Mouse (Mus musculus) heart, embryonic 11.5 days (tissue): ENCODE results near the gene Arhgef28. TPM values are rescaled to one million over a fixed set of nuclear protein-coding genes. Genes with fewer than 3 reads are reported as not detected.

Experiments used
- ATAC-seq: fragments of 200-750 bp; cut with Nextera tagmentation; replicated peaks from 2 replicates; pipeline ENCODE4 v1.8.0; 2017; ENCODE audit warnings: moderate library complexity; ENCODE audit not compliant: insufficient number of reproducible peaks, low FRiP score, low TSS enrichment
- H3K27ac ChIP-seq: fragments of 300-500 bp; sonication (generic); 2 replicates; pipeline ENCODE4 v1.5.1; 2014; ENCODE audit warnings: mild to moderate bottlenecking, low read depth, low read length
- H3K27me3 ChIP-seq: fragments of 300-500 bp; sonication (generic); 2 replicates; pipeline ENCODE4 v1.6.1; 2014; ENCODE audit warnings: mild to moderate bottlenecking, low read length, mixed read lengths; ENCODE audit not compliant: control insufficient read depth, insufficient read depth
- H3K36me3 ChIP-seq: fragments of 300-500 bp; sonication (generic); 2 replicates; pipeline ENCODE4 v1.6.1; 2014; ENCODE audit warnings: mild to moderate bottlenecking, low read length, moderate library complexity, mixed read lengths; ENCODE audit not compliant: control insufficient read depth, insufficient read depth
- H3K4me1 ChIP-seq: fragments of 300-500 bp; sonication (generic); 2 replicates; pipeline ENCODE4 v1.6.1; 2014; ENCODE audit warnings: low read length; ENCODE audit not compliant: control insufficient read depth, insufficient read depth
- H3K4me2 ChIP-seq: fragments of 300-500 bp; sonication (generic); 2 replicates; pipeline ENCODE4 v1.6.1; 2014; ENCODE audit warnings: mild to moderate bottlenecking, moderate library complexity
- H3K4me3 ChIP-seq: fragments of 300-500 bp; sonication (generic); 2 replicates; pipeline ENCODE4 v1.5.1; 2014; ENCODE audit warnings: low read depth, low read length
- H3K9ac ChIP-seq: fragments of 300-500 bp; sonication (generic); 2 replicates; pipeline ENCODE4 v1.6.1; 2014; ENCODE audit warnings: mild to moderate bottlenecking, low read depth, low read length, moderate library complexity
- H3K9me3 ChIP-seq: fragments of 300-500 bp; sonication (generic); replicated peaks from 2 replicates; pipeline ENCODE4 v1.6.1; 2016; ENCODE audit warnings: low read length; ENCODE audit not compliant: control insufficient read depth
- WGBS: fragments of 180-500 bp; shearing (Covaris S2); extraction: QIAGEN DNeasy Blood & Tissue Kit; methylation state at CpG from one replicate; pipeline ENCODE4 v1.1.7; 2014; ENCODE audit not compliant: insufficient replicate concordance; 5-methylcytosine and 5-hydroxymethylcytosine counted together
- polyA plus RNA-seq: library from polyadenylated mRNA; unstranded; fragments of >200 nt; fragmentation: Nextera tagmentation; extraction: Ambion mirVana; gene quantifications from 2 replicates; pipeline ENCODE4 v1.2.1, GENCODE M21; 2014

Gene Arhgef28
- polyA plus RNA-seq, 1 experiment from 2014 or later, result 11.0 TPM

DNA sequence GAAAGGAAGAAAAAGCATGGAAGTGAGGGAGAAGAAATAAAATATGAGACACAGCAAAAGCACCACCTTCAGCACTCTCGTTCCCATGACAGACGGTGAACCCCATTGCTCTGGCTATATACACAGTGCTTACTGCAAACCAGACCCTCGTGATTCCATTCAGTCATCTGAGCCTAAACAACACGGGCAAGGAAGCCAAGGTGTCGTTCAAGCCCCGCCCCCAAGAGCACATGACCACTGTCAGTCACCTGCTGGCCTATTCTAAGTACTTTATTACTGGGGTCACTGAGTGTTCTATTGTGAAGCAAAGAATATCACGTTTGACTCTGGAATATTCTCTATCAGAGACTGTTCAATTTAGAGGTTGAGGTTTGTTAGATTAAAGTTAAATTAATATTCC, 202.5 kb downstream of the Arhgef28 start:
- WGBS, result 51% methylated on average over 7 of the region's 7 CpGs
- Histone ChIP-seq H3K27me3 (no peaks in the 10 kb centered on the region), H3K27ac (no peak overlapping the region), H3K9ac (no peak overlapping the region), H3K4me3 (no peak overlapping the region), H3K9me3 (no peaks in the 10 kb centered on the region), H3K4me2 (no peak overlapping the region), H3K36me3 (no peaks in the 10 kb centered on the region), H3K4me1 (peaks cover 8% of the 10 kb centered on the region; the same call in 1 of the 2 replicates)
- no peak for ATAC-seq

- Histone ChIP-seq H3K4me2 (no peak overlapping the region), H3K4me3 (no peak overlapping the region), H3K36me3 (no peaks in the 10 kb centered on the region), H3K4me1 (peaks cover 8% of the 10 kb centered on the region; the same call in 1 of the 2 replicates), H3K27ac (no peak overlapping the region), H3K9ac (no peak overlapping the region), H3K27me3 (no peaks in the 10 kb centered on the region), H3K9me3 (no peaks in the 10 kb centered on the region)
- ATAC-seq, result no peak
- WGBS, result 84% methylated on average over 5 of the region's 5 CpGs
Measured at GRCm38 (mm10) chr13:98002598-98002997, 203.6 kb downstream of the Arhgef28 start.

GRCm38 (mm10) chr13:98002121-98002520, 204.1 kb downstream of the Arhgef28 start:
- Histone ChIP-seq H3K27ac (peak overlapping the region; percentile 29; the same call in 1 of the 2 replicates), H3K4me2 (no peak overlapping the region), H3K36me3 (no peaks in the 10 kb centered on the region), H3K9me3 (no peaks in the 10 kb centered on the region), H3K27me3 (no peaks in the 10 kb centered on the region), H3K4me3 (no peak overlapping the region), H3K9ac (no peak overlapping the region), H3K4me1 (peaks cover 8% of the 10 kb centered on the region; the same call in 1 of the 2 replicates)
- WGBS, result 5% methylated on average over 2 of the region's 2 CpGs
- no peak for ATAC-seq

DNA sequence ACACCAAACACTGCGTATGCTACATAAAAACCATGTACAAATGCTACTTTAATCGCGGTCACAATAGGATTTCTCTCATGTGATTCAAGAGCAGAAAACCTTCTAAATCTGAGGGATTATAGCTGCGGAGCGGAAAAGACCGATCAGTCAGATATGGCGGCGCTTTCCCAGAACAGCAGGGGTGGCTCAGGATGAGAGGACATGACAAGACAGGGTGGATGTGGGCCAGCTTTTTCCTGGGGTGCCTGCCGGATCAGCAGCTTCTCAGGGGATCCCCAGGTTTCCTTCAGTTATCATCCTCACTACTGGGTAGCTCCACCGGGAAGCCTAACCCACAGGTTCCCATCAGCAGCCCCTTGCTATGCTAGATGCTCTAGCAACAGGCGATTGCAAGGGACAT, 204.5 kb downstream of the Arhgef28 start:
- H3K9me3 ChIP-seq, result no peaks in the 10 kb centered on the region
- no peak overlapping the region for H3K9ac ChIP-seq
- no peak overlapping the region for H3K4me2 ChIP-seq
- H3K4me3 ChIP-seq, result no peak overlapping the region
- 71% methylated on average over 11 of the region's 11 CpGs for WGBS
- no peak for ATAC-seq
- no peaks in the 10 kb centered on the region for H3K36me3 ChIP-seq
- no peaks in the 10 kb centered on the region for H3K27me3 ChIP-seq
- H3K4me1 ChIP-seq, result peaks cover 8% of the 10 kb centered on the region; the same call in 1 of the 2 replicates
- peak overlapping the region; percentile 29; the same call in 1 of the 2 replicates for H3K27ac ChIP-seq

DNA sequence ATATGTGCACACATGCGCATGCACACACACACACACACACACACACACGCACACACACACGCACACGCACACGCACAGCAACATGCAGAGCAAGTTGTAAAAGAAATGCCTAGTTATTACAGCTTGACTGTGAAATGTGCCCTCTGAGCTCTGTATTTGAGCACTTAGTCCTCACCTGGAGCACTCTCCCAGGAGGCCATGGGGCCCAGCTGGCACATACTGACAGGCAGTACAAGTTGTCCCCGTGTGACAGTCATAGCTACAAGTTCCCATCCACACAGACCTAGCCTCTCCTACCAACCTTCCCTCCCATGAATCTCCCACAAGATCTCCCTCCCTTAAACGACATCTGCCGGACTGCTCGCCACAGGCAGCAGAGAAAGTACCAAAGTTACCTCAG, 205.4 kb downstream of the Arhgef28 start:
- no peak overlapping the region for H3K4me2 ChIP-seq
- H3K27ac ChIP-seq, result no peak overlapping the region
- H3K4me3 ChIP-seq, result no peak overlapping the region
- H3K9ac ChIP-seq, result no peak overlapping the region
- H3K4me1 ChIP-seq, result peaks cover 8% of the 10 kb centered on the region; the same call in 1 of the 2 replicates
- no peaks in the 10 kb centered on the region for H3K27me3 ChIP-seq
- WGBS, result 85% methylated on average over 9 of the region's 9 CpGs
- ATAC-seq, result no peak
- no peaks in the 10 kb centered on the region for H3K9me3 ChIP-seq
- no peaks in the 10 kb centered on the region for H3K36me3 ChIP-seq

DNA sequence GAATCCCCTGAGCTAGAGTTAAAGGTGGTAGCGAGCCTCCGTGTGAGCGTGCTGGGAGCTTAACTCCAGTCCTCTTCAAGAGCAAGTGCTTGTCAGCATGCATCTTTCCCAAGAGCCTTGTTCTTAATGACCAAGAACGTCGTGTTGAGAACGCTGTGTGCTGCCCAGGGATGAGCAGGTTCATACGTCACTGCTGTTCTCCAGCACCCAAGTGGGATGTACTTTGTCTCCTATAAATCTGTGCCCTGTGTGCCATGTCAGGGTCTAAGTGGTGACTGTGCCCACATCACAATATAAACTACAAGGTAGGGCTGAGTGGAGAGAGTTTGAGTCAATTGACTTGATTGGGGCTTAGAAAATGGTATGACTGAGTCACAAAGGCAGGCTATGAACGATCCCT, 207.1 kb downstream of the Arhgef28 start:
- Histone ChIP-seq H3K4me3 (no peak overlapping the region), H3K9ac (no peak overlapping the region), H3K27ac (no peak overlapping the region), H3K36me3 (no peaks in the 10 kb centered on the region), H3K9me3 (no peaks in the 10 kb centered on the region), H3K4me1 (peaks cover 8% of the 10 kb centered on the region; the same call in 1 of the 2 replicates), H3K4me2 (no peak overlapping the region), H3K27me3 (no peaks in the 10 kb centered on the region)
- 84% methylated on average over 8 of the region's 8 CpGs for WGBS
- no peak for ATAC-seq

DNA sequence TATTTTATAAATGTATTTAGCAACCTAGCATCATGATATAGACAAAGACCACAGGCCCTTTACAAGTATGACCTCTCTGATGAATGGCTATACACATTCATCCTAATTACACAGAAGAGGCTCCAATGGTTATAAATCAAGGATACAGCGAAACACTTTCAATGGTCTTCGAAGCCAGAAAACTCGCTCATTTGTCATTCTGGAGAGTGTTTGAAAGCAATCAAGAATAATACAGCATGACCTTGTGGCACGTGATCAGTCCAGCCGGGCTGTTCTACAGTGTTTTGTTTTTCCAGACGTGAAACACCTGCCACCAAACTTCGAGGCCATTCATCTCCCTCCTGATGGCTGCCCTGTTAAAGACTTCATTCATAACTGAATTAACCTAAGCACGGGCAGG, 207.7 kb downstream of the Arhgef28 start:
- 62% methylated on average over 8 of the region's 8 CpGs for WGBS
- Histone ChIP-seq H3K9ac (no peak overlapping the region), H3K27ac (no peak overlapping the region), H3K4me1 (peaks cover 8% of the 10 kb centered on the region; the same call in 1 of the 2 replicates), H3K36me3 (no peaks in the 10 kb centered on the region), H3K4me2 (no peak overlapping the region), H3K4me3 (no peak overlapping the region), H3K9me3 (no peaks in the 10 kb centered on the region), H3K27me3 (no peaks in the 10 kb centered on the region)
- no peak for ATAC-seq

- no peak for ATAC-seq
- no peak overlapping the region for H3K27ac ChIP-seq
- H3K4me3 ChIP-seq, result no peak overlapping the region
- no peaks in the 10 kb centered on the region for H3K27me3 ChIP-seq
- peaks cover 5% of the 10 kb centered on the region; the same call in 1 of the 2 replicates for H3K4me1 ChIP-seq
- no peaks in the 10 kb centered on the region for H3K9me3 ChIP-seq
- H3K4me2 ChIP-seq, result no peak overlapping the region
- no peaks in the 10 kb centered on the region for H3K36me3 ChIP-seq
- no peak overlapping the region for H3K9ac ChIP-seq
- WGBS, result 17% methylated on average over 8 of the region's 8 CpGs
Measured at GRCm38 (mm10) chr13:97990939-97991338, 215.3 kb downstream of the Arhgef28 start.

DNA sequence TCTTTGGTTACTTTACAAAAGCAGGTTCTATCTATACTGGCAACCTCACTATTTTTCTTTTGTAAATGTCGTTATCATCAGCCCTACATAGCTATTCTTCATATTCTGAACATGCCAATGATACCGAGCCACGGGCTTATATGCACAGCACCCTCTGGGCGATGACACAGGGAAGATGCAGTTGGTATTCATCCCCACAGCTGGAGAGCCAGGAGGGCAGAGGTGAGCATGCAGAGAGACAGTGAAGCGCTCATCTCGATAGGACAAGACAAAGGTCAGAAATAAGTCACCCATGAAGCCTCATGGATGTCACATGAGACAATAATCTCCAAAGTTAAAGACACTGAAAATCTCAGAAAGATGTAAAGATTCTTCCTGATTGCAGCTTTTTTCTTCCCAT, 217.4 kb downstream of the Arhgef28 start:
- H3K9ac ChIP-seq, result no peak overlapping the region
- WGBS, result 79% methylated on average over 6 of the region's 6 CpGs
- no peaks in the 10 kb centered on the region for H3K27me3 ChIP-seq
- H3K9me3 ChIP-seq, result no peaks in the 10 kb centered on the region
- peaks cover 5% of the 10 kb centered on the region; the same call in 1 of the 2 replicates for H3K4me1 ChIP-seq
- ATAC-seq, result no peak
- H3K27ac ChIP-seq, result no peak overlapping the region
- H3K36me3 ChIP-seq, result no peaks in the 10 kb centered on the region
- no peak overlapping the region for H3K4me3 ChIP-seq
- no peak overlapping the region for H3K4me2 ChIP-seq
